Mouse (Mus musculus): Measurements from ENCODE around the gene Tgfbr2.

Gene Tgfbr2

GRCm38 (mm10) chr9:116175488-116176115, 442 bp upstream of the Tgfbr2 start:
- TF ChIP-seq NANOG (IDR thresholded peaks at IDR 0.05; ENCODE audit: borderline replicate concordance, low read length) (no peak), CTCF (conservative IDR thresholded peaks at IDR 0.05; ENCODE audit: low read length) (no peak), POU5F1 (IDR thresholded peaks at IDR 0.05; ENCODE audit: borderline replicate concordance, low read length) (no peak)
- peaks cover 41% of the 10 kb centered on the region for H3K27me3 ChIP-seq (ENCODE audit: insufficient read depth, low read length)
- H3K9me3 ChIP-seq (ENCODE audit: low read length) = no peaks in the 10 kb centered on the region
- H3K36me3 ChIP-seq (ENCODE audit: insufficient read depth, low read length) = no peaks in the 10 kb centered on the region
- H3K4me3 ChIP-seq (replicated peaks; ENCODE audit: low read length) = peak overlapping the region; percentile 82
- peaks cover 14% of the 10 kb centered on the region for H3K4me1 ChIP-seq (replicated peaks; ENCODE audit: low read depth, low read length)

DNA sequence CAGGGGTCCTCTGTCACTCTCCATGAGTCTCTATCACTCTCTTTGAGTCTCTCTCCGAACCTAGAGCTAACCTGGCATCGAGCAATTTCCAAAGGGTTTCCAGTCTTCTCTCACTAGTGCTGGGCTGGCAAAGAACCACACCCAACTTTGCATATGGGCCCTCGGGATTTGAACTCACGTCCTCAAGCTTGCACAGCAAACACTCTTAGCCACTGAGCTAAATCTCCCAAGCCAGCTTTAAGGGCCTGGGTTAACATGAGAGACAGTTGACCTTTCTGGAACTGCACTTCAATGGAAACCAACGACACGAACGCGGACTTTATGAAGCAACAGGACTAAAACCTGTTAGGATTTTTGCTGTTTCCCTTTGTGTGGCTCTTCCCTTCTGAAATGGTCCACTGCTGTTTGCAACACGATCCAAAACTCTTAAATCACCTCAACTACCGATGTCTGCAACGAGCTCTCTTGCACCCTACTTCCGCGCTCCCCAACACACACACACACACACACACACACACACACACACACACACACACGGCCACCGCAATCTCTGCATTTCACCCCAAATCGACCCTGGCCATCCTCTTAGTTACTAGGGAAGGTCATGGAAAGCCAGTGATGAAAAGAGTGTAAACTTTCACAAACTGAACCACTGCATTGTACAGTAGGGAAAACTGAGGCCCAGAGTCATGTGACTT, 1.5 kb downstream of the Tgfbr2 start:
- peaks cover 41% of the 10 kb centered on the region for H3K27me3 ChIP-seq (ENCODE audit: insufficient read depth, low read length)
- H3K4me3 ChIP-seq (replicated peaks; ENCODE audit: low read length) = no peak overlapping the region
- peaks cover 14% of the 10 kb centered on the region for H3K4me1 ChIP-seq (replicated peaks; ENCODE audit: low read depth, low read length)
- no peaks in the 10 kb centered on the region for H3K36me3 ChIP-seq (ENCODE audit: insufficient read depth, low read length)
- TF ChIP-seq POU5F1 (IDR thresholded peaks at IDR 0.05; ENCODE audit: borderline replicate concordance, low read length) (no peak), CTCF (conservative IDR thresholded peaks at IDR 0.05; ENCODE audit: low read length) (no peak), NANOG (IDR thresholded peaks at IDR 0.05; ENCODE audit: borderline replicate concordance, low read length) (no peak)
- no peaks in the 10 kb centered on the region for H3K9me3 ChIP-seq (ENCODE audit: low read length)

DNA sequence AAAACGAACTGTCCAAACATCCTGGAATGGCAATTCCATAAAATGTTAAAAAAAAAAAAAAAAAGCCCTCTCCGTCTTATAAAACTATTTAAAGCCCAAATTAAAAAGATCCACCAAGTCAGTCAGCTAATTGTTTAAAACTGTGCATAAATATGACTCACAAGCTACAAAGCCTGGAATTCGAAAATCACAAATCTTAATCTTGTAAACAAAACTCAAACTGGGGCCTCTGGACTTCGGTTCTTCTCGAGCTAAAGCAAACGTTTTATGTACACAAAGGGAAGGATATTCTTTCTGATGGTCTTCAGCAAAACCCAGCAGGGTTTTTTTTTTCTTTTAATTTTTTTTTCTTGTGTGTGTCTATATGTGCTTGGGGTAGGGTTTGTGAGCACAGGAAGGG, 2.1 kb downstream of the Tgfbr2 start:
- TF ChIP-seq NANOG (IDR thresholded peaks at IDR 0.05; ENCODE audit: borderline replicate concordance, low read length) (no peak), POU5F1 (IDR thresholded peaks at IDR 0.05; ENCODE audit: borderline replicate concordance, low read length) (no peak), CTCF (conservative IDR thresholded peaks at IDR 0.05; ENCODE audit: low read length) (no peak)
- Histone ChIP-seq H3K9me3 (ENCODE audit: low read length) (no peaks in the 10 kb centered on the region), H3K4me3 (replicated peaks; ENCODE audit: low read length) (no peak overlapping the region), H3K4me1 (replicated peaks; ENCODE audit: low read depth, low read length) (peaks cover 14% of the 10 kb centered on the region), H3K36me3 (ENCODE audit: insufficient read depth, low read length) (no peaks in the 10 kb centered on the region), H3K27me3 (ENCODE audit: insufficient read depth, low read length) (peaks cover 40% of the 10 kb centered on the region)

DNA sequence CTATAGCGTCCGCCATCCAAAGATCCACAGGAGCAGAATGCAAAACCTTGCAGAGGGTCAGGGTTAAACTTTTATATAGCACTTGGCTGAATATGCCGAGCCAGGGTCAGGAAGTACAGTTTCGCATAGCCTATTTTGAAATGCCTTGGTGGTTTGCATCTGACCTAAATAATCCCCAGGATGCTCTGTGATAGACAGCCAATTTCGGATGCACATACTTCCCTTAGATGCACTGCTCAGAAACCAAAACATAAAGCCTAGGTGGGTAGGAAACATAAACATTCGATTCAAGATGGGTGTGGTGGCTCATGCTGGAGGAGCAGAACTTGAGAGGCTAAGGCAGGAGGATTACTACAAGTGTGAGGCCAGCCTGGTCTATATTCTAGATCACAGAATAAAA, 6.1 kb downstream of the Tgfbr2 start:
- Histone ChIP-seq H3K4me1 (replicated peaks; ENCODE audit: low read depth, low read length) (no peaks in the 10 kb centered on the region), H3K9me3 (ENCODE audit: low read length) (0 out of 2 replicates have a peak, but pooled peaks cover under 1% of the 10 kb centered on the region), H3K27me3 (ENCODE audit: insufficient read depth, low read length) (peaks cover 12% of the 10 kb centered on the region), H3K4me3 (replicated peaks; ENCODE audit: low read length) (no peak overlapping the region), H3K36me3 (ENCODE audit: insufficient read depth, low read length) (no peaks in the 10 kb centered on the region)
- TF ChIP-seq POU5F1 (IDR thresholded peaks at IDR 0.05; ENCODE audit: borderline replicate concordance, low read length) = no peak

DNA sequence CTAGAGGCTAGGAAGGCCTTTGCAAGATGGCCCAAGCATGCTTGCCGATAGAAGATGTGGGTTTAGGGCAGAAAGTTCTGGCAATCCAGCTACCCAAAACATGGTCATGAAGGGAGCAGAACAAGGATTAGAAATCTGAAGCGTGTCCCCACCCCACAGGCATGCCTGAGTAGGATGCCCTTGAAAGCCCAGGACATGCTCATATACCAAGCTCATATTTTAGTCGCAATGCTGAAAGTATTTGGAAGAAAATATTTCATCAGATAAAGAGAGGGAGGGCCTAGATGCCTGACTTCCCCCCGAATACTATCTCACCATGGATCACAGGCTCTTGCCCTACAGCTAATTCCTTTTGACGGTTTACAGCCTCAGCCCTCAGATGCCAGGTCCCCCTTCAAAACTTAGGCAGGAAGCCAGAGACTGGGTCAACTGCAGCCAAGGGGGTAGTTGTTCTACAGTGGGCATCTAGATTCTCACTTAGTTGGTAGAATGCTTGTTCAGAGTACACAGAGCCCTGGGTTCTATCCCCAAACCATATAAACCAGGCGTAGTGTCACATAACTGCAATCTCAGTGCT, 7.8 kb downstream of the Tgfbr2 start:
- H3K9me3 ChIP-seq (ENCODE audit: low read length) = 0 out of 2 replicates have a peak, but pooled peaks cover 4% of the 10 kb centered on the region
- peaks cover 4% of the 10 kb centered on the region; the same call in 1 of the 2 replicates for H3K27me3 ChIP-seq (ENCODE audit: insufficient read depth, low read length)
- no peaks in the 10 kb centered on the region for H3K4me1 ChIP-seq (replicated peaks; ENCODE audit: low read depth, low read length)
- TF ChIP-seq POU5F1 (IDR thresholded peaks at IDR 0.05; ENCODE audit: borderline replicate concordance, low read length) (no peak), NANOG (IDR thresholded peaks at IDR 0.05; ENCODE audit: borderline replicate concordance, low read length) (no peak), CTCF (conservative IDR thresholded peaks at IDR 0.05; ENCODE audit: low read length) (no peak)
- H3K4me3 ChIP-seq (replicated peaks; ENCODE audit: low read length) = no peak overlapping the region
- no peaks in the 10 kb centered on the region for H3K36me3 ChIP-seq (ENCODE audit: insufficient read depth, low read length)

DNA sequence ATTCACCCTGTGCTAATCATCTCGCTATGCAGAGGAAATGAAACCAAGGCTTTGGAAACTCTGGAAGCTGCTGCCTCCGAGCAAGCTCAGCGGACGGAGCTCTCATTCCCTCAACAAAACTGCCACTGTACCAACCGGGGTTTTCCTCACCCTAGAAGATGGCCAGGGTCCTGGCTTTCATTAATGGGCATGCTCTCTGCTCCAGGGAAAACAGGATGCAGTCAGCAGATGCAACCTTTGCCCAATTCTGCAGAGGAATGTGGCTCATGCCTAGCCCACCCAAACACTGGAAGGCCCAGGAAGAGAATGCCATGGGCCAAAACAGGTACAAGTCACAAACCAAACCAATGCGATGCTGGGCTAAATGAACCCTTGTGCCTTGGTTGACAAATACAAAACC, 8.8 kb downstream of the Tgfbr2 start:
- Histone ChIP-seq H3K4me1 (replicated peaks; ENCODE audit: low read depth, low read length) (no peaks in the 10 kb centered on the region), H3K36me3 (ENCODE audit: insufficient read depth, low read length) (no peaks in the 10 kb centered on the region), H3K4me3 (replicated peaks; ENCODE audit: low read length) (no peak overlapping the region), H3K9me3 (ENCODE audit: low read length) (0 out of 2 replicates have a peak, but pooled peaks cover 4% of the 10 kb centered on the region), H3K27me3 (ENCODE audit: insufficient read depth, low read length) (peaks cover 4% of the 10 kb centered on the region; the same call in 1 of the 2 replicates)
- no peak for TF ChIP-seq POU5F1 (IDR thresholded peaks at IDR 0.05; ENCODE audit: borderline replicate concordance, low read length)
- TF ChIP-seq NANOG (IDR thresholded peaks at IDR 0.05; ENCODE audit: borderline replicate concordance, low read length) = no peak
- TF ChIP-seq CTCF (conservative IDR thresholded peaks at IDR 0.05; ENCODE audit: low read length) = no peak

GRCm38 (mm10) chr9:116163883-116164282, 11.3 kb downstream of the Tgfbr2 start:
- Histone ChIP-seq H3K27me3 (ENCODE audit: insufficient read depth, low read length) (peaks cover 4% of the 10 kb centered on the region; the same call in 1 of the 2 replicates), H3K4me1 (replicated peaks; ENCODE audit: low read depth, low read length) (no peaks in the 10 kb centered on the region), H3K9me3 (ENCODE audit: low read length) (0 out of 2 replicates have a peak, but pooled peaks cover 4% of the 10 kb centered on the region), H3K4me3 (replicated peaks; ENCODE audit: low read length) (no peak overlapping the region), H3K36me3 (ENCODE audit: insufficient read depth, low read length) (no peaks in the 10 kb centered on the region)
- TF ChIP-seq POU5F1 (IDR thresholded peaks at IDR 0.05; ENCODE audit: borderline replicate concordance, low read length) (no peak), NANOG (IDR thresholded peaks at IDR 0.05; ENCODE audit: borderline replicate concordance, low read length) (no peak), CTCF (conservative IDR thresholded peaks at IDR 0.05; ENCODE audit: low read length) (no peak)

GRCm38 (mm10) chr9:116162866-116163374, 12.2 kb downstream of the Tgfbr2 start:
- H3K36me3 ChIP-seq (ENCODE audit: insufficient read depth, low read length) = no peaks in the 10 kb centered on the region
- 0 out of 2 replicates have a peak, but pooled peaks cover 4% of the 10 kb centered on the region for H3K9me3 ChIP-seq (ENCODE audit: low read length)
- H3K4me3 ChIP-seq (replicated peaks; ENCODE audit: low read length) = no peak overlapping the region
- peaks cover 4% of the 10 kb centered on the region; the same call in 1 of the 2 replicates for H3K27me3 ChIP-seq (ENCODE audit: insufficient read depth, low read length)
- H3K4me1 ChIP-seq (replicated peaks; ENCODE audit: low read depth, low read length) = no peaks in the 10 kb centered on the region
- TF ChIP-seq NANOG (IDR thresholded peaks at IDR 0.05; ENCODE audit: borderline replicate concordance, low read length) = no peak
- TF ChIP-seq CTCF (conservative IDR thresholded peaks at IDR 0.05; ENCODE audit: low read length) = no peak
- no peak for TF ChIP-seq POU5F1 (IDR thresholded peaks at IDR 0.05; ENCODE audit: borderline replicate concordance, low read length)
